Mouse (Mus musculus) colon, adult 2 months (tissue): Measurements from ENCODE around the gene Gm14819. TPM values are rescaled to one million over a fixed set of nuclear protein-coding genes. Genes with fewer than 3 reads are reported as not detected.

ENCODE experiments used
- polyA plus RNA-seq: library from polyadenylated mRNA; depleted of rRNA; stranded (reverse); fragments of >200 nt; gene quantifications from 2 replicates; pipeline ENCODE4 v1.2.3, GENCODE M21; 2012; rRNA removed

Gm14819 gene
- not detected in 2 replicates for polyA plus RNA-seq

GRCm38 (mm10) chrX:35403883-35404282 lies at the start of gene Gm14819:
TSS of gene Gm14819 (plus strand) at chrX:35404183.

